In genomic region chr13:48165838-48166237, GRCm38 (mm10) we compare ENCODE assay signal across 14 mouse cellular contexts.
"Had no signal": no experiment of that assay in that cellular context is flagged by ENCODE, and none has a peak within 500 bp of the region (broad histone marks: within the 10 kb centered on the region; RNA-seq: fewer than 3 reads in every experiment).

No protein-coding gene starts in this region.

- DNase-seq: kidney, adult 8-10 months; kidney, postnatal 25 days; lung, postnatal 14 days; right cerebral cortex, postnatal 14 days; thymus, adult 2 months; thymus, postnatal 25 days had no signal

- H3K9me3 ChIP-seq: limb, embryonic 15.5 days; liver, embryonic 12.5 days; lung, embryonic 15.5 days; midbrain, embryonic 12.5 days; stomach, embryonic 15.5 days had no signal

- H3K4me2 ChIP-seq: limb, embryonic 15.5 days; liver, embryonic 12.5 days; lung, embryonic 15.5 days; midbrain, embryonic 12.5 days; stomach, embryonic 15.5 days had no signal

- H3K4me3 ChIP-seq: left cerebral cortex, adult 2 months; limb, embryonic 15.5 days; liver, embryonic 12.5 days; lung, embryonic 15.5 days; midbrain, embryonic 12.5 days; stomach, embryonic 15.5 days had no signal

- H3K9ac ChIP-seq: limb, embryonic 15.5 days; liver, embryonic 12.5 days; lung, embryonic 15.5 days; midbrain, embryonic 12.5 days; stomach, embryonic 15.5 days had no signal

- H3K36me3 ChIP-seq: limb, embryonic 15.5 days; liver, embryonic 12.5 days; lung, embryonic 15.5 days; midbrain, embryonic 12.5 days; stomach, embryonic 15.5 days had no signal

- ATAC-seq: liver, embryonic 12.5 days had no signal

- H3K27me3 ChIP-seq: limb, embryonic 15.5 days; liver, embryonic 12.5 days; lung, embryonic 15.5 days; megakaryocyte, embryonic 14.5 days; midbrain, embryonic 12.5 days; stomach, embryonic 15.5 days had no signal

- H3K4me1 ChIP-seq: limb, embryonic 15.5 days; liver, embryonic 12.5 days; lung, embryonic 15.5 days; megakaryocyte, embryonic 14.5 days; stomach, embryonic 15.5 days had no signal

- H3K27ac ChIP-seq: left cerebral cortex, adult 2 months; limb, embryonic 15.5 days; liver, embryonic 12.5 days; lung, embryonic 15.5 days; macrophage; midbrain, embryonic 12.5 days; stomach, embryonic 15.5 days had no signal
